Mouse (Mus musculus) heart, postnatal 0 days (tissue): ENCODE results near the gene Calml3. TPM values are rescaled to one million over a fixed set of nuclear protein-coding genes. Genes with fewer than 3 reads are reported as not detected.
A peak's percentile ranks its signal among the peaks of the same experiment; 100 is the strongest.

Experiments
- ATAC-seq: fragments of 200-750 bp; cut with Nextera tagmentation; 2 replicates; pipeline ENCODE4 v1.8.0; 2017; ENCODE audit warnings: low read depth, moderate number of reproducible peaks, moderate library complexity; ENCODE audit not compliant: insufficient read depth
- DNase-seq: peaks from one replicate; pipeline ENCODE4 v3.0.0-alpha.2; 2016; ENCODE audit warnings: low spot score
- H3K27ac ChIP-seq: fragments of 300-500 bp; sonication (generic); 2 replicates; pipeline ENCODE4 v1.5.1; 2014; ENCODE audit warnings: low read depth, mild to moderate bottlenecking
- H3K27me3 ChIP-seq: fragments of 300-500 bp; sonication (generic); 2 replicates; pipeline ENCODE4 v1.6.1; 2014; ENCODE audit warnings: low read length, mixed read lengths; ENCODE audit not compliant: control insufficient read depth, insufficient read depth
- H3K36me3 ChIP-seq: fragments of 300-500 bp; sonication (generic); replicated peaks from 2 replicates; pipeline ENCODE4 v1.6.1; 2014; ENCODE audit warnings: low read length, mixed read lengths; ENCODE audit not compliant: control insufficient read depth, insufficient read depth
- H3K4me1 ChIP-seq: fragments of 300-500 bp; sonication (generic); 2 replicates; pipeline ENCODE4 v1.6.1; 2014; ENCODE audit warnings: antibody characterized with exemption; ENCODE audit not compliant: control insufficient read depth, insufficient read depth
- H3K4me2 ChIP-seq: fragments of 300-500 bp; sonication (generic); 2 replicates; pipeline ENCODE4 v1.6.1; 2014; ENCODE audit warnings: low read depth, mild to moderate bottlenecking, low read length, moderate library complexity
- H3K4me3 ChIP-seq: fragments of 300-500 bp; sonication (generic); 2 replicates; pipeline ENCODE4 v1.5.1; 2014; ENCODE audit warnings: low read depth, low read length
- H3K9ac ChIP-seq: fragments of 300-500 bp; sonication (generic); replicated peaks from 2 replicates; pipeline ENCODE4 v1.6.1; 2014; ENCODE audit warnings: low read depth, low read length, mixed read lengths
- H3K9me3 ChIP-seq: fragments of 300-500 bp; sonication (generic); replicated peaks from 2 replicates; pipeline ENCODE4 v1.6.1; 2016; ENCODE audit warnings: low read length; ENCODE audit not compliant: control insufficient read depth
- CTCF ChIP-seq: IDR thresholded peaks from 2 replicates; pipeline ENCODE4 v1.5.1; 2016; ENCODE audit warnings: antibody characterized with exemption, control low read depth, low read depth
- EP300 ChIP-seq: IDR thresholded peaks from 2 replicates; pipeline ENCODE4 v1.6.1; 2016; ENCODE audit warnings: antibody characterized with exemption, low read depth
- WGBS: fragments of 180-500 bp; shearing (Covaris S2); extraction: QIAGEN DNeasy Blood & Tissue Kit; methylation state at CpG from one replicate; pipeline ENCODE4 v1.1.7; 2014; 5-methylcytosine and 5-hydroxymethylcytosine counted together
- polyA plus RNA-seq: library from polyadenylated mRNA; unstranded; fragments of >200 nt; fragmentation: Nextera tagmentation; extraction: Ambion mirVana; gene quantifications from 2 replicates; pipeline ENCODE4 v1.2.1, GENCODE M21; 2015
- total RNA-seq: library from RNA; depleted of rRNA; stranded (reverse); fragments of >200 nt; gene quantifications from 2 replicates; pipeline ENCODE4 v1.2.3, GENCODE M21; 2014; ENCODE audit warnings: low replicate concordance

The Calml3 gene
- total and polyA plus RNA-seq, 2 experiments from 2014 or later = not detected

DNA sequence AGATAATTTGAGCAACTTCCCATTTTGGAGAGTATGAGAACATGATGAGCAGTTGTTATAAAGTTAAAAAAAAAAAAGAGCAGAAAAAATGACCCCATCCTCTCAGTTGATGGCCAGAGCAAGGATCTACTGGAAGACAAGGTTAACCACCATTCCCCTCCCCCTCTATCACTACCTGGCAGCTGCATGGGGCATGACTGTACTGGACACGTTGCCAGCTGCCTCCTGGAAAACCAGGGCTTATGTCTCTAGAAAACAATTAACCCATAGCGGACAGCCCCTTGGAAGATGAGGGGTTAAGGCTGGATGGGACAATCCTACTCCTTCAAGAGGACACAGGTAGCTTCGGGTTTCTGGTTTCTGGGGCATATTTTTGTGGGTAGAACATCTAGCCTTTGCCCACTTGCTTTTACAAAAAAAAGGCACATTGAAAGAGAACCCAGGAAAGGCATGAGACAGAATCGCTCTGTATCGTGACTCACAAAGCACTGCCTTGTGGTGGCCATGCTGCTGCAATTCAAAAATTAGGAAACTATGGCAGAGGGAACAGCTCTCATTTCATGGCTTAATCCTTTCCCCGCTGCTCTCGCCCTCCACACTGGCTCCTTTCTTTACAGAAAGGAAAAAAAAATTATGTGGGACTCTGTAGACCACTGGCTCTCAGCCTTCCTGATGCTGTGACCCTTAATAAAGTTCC is 3.2 kb upstream of the Calml3 start:
- H3K27me3 ChIP-seq = no peaks in the 10 kb centered on the region
- no peaks in the 10 kb centered on the region for H3K36me3 ChIP-seq
- no peaks in the 10 kb centered on the region for H3K9me3 ChIP-seq
- DNase-seq (no peak), ATAC-seq (no peak)
- H3K27ac ChIP-seq = no peak overlapping the region
- no peak overlapping the region for H3K4me2 ChIP-seq
- 78% methylated on average over 7 of the region's 7 CpGs for WGBS
- TF ChIP-seq EP300 (no peak), CTCF (no peak)
- H3K4me1 ChIP-seq = peaks cover 4% of the 10 kb centered on the region; the same call in 1 of the 2 replicates
- no peak overlapping the region for H3K4me3 ChIP-seq
- no peak overlapping the region for H3K9ac ChIP-seq

DNA sequence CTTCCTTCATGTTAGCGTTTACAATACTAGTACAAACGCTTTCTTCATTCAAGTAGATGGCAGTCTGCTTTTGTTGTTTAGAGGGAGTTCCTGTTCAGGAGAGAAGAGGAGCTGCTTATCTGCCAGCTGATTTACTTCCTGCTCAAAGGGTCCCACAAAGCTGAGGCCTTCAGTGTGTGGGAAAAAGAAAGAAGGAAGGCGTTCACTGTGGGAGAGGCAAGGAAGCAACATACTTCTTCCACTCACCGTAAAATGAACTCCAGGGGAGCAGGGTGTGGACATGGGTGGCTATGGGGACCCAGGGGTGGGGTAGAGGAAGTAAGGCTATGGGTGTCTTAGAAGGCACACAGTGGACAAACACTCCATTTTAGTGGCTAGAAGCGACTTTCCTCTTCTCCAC is 1.5 kb upstream of the Calml3 start:
- Histone ChIP-seq H3K9me3 (no peaks in the 10 kb centered on the region), H3K4me1 (peaks cover 4% of the 10 kb centered on the region; the same call in 1 of the 2 replicates), H3K27ac (peak overlapping the region; percentile 38; the same call in 1 of the 2 replicates), H3K27me3 (no peaks in the 10 kb centered on the region), H3K4me2 (no peak overlapping the region), H3K36me3 (no peaks in the 10 kb centered on the region), H3K4me3 (no peak overlapping the region), H3K9ac (no peak overlapping the region)
- no peak for DNase-seq
- ATAC-seq = no peak
- WGBS = 59% methylated on average over 5 of the region's 5 CpGs
- TF ChIP-seq CTCF = no peak
- TF ChIP-seq EP300 = no peak

DNA sequence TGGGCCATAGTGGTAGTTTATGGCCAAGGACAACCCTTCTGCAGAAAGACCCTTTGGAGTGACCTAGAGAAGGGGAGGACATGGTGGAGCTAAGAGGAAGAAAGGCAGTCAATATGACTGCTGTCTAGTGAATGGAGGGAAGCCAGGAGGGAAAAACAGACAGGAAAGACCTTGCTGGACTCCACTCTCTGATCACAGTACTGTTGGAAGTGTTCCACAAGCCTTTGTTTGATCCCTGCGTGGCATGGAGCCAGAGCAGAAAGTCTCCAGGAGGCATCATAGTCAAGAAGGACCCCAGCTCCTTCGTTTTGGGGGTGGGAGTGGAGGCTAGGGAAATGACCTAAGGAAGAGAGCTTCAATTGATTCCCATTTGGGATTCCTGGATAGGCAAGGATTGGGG is 1.0 kb upstream of the Calml3 start:
- Histone ChIP-seq H3K9me3 (no peaks in the 10 kb centered on the region), H3K27ac (0 out of 2 replicates have a peak overlapping the region, but pooled peaks have one; percentile 38)

DNA sequence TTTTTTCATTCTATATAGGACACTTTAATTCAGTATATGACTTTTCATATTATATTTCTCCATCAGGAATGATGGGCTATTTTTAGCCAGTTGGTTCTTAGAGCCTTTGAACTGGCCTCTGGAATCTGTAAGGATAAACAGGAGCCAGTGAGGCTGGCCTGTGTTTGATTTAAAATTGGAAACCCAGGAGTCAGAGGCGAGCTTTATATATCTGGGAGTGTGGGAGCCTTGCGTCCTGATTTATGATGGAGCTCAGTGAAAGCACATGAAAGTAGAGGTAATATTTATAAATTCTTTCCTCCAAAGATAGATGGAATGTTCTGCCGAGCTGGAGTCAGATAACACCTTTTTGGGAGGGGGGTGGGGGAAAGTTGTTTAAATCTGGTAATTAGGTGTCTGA is 4.7 kb downstream of the Calml3 start:
- ATAC-seq = no peak
- 16% methylated on average over 3 of the region's 3 CpGs for WGBS
- Histone ChIP-seq H3K9me3 (no peaks in the 10 kb centered on the region), H3K4me2 (no peak overlapping the region), H3K27ac (no peak overlapping the region), H3K4me3 (no peak overlapping the region), H3K36me3 (no peaks in the 10 kb centered on the region), H3K9ac (no peak overlapping the region), H3K27me3 (no peaks in the 10 kb centered on the region), H3K4me1 (peaks cover 12% of the 10 kb centered on the region)
- TF ChIP-seq EP300 = no peak
- no peak for TF ChIP-seq CTCF
- no peak for DNase-seq

More for the DNA sequence above, 1.0 kb upstream of the Calml3 start:
- no peak overlapping the region for H3K4me2 ChIP-seq
- no peaks in the 10 kb centered on the region for H3K36me3 ChIP-seq
- H3K4me3 ChIP-seq = no peak overlapping the region
- no peak overlapping the region for H3K9ac ChIP-seq
- no peak for ATAC-seq
- no peak for DNase-seq
- no peaks in the 10 kb centered on the region for H3K27me3 ChIP-seq
- H3K4me1 ChIP-seq = peaks cover 4% of the 10 kb centered on the region
- WGBS = 49% methylated on average over 2 of the region's 2 CpGs
- no peak for TF ChIP-seq CTCF
- TF ChIP-seq EP300 = no peak

DNA sequence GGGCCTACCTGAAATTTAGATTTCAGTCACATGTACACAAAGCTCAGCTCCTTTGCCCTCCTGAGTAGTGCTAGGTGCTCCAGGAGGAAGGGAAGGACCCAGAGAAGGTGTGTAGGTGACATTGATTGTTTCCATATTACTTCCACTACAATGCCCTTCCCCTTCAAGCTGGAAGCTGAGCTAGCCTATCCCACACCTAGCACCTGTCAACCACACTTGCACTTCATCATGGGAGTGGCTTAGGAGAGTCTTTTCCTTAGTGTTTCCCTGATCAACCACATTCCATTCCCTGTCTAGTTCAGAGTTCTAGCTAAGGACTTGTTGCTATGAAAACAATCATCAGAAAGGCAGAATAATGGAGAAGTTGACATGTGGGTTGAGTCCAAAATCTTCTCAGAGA is 5.4 kb downstream of the Calml3 start:
- H3K36me3 ChIP-seq = no peaks in the 10 kb centered on the region
- DNase-seq (no peak), ATAC-seq (no peak)
- H3K9me3 ChIP-seq = no peaks in the 10 kb centered on the region
- H3K4me3 ChIP-seq = no peak overlapping the region
- H3K9ac ChIP-seq = no peak overlapping the region
- H3K27me3 ChIP-seq = no peaks in the 10 kb centered on the region
- peaks cover 12% of the 10 kb centered on the region for H3K4me1 ChIP-seq
- no peak overlapping the region for H3K4me2 ChIP-seq
- H3K27ac ChIP-seq = no peak overlapping the region
- TF ChIP-seq EP300 (no peak), CTCF (no peak)

DNA sequence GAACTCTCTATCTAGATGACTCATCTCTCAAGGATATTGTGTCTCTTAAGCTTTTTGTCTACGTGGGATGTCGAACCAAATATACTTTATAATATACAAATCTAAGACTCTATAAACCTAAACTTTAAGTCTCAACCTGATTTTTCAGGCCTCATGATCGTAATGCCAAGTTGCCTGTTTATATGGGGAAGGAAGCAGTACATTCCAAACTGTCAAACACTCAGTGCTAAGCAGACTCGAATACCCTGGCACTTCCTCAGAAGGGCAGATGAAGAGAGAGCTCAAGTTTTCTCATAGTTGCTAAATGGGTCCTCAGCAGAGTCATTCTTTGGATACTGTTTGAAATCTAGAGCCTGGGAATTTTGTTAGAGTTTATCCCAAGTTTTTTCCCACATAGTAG is 7.5 kb downstream of the Calml3 start:
- no peak overlapping the region for H3K27ac ChIP-seq
- no peaks in the 10 kb centered on the region for H3K9me3 ChIP-seq
- no peak overlapping the region for H3K4me2 ChIP-seq
- ATAC-seq (no peak), DNase-seq (no peak)
- no peak overlapping the region for H3K9ac ChIP-seq
- peaks cover 18% of the 10 kb centered on the region for H3K4me1 ChIP-seq
- no peak for TF ChIP-seq CTCF
- TF ChIP-seq EP300 = no peak
- H3K4me3 ChIP-seq = no peak overlapping the region
- no peaks in the 10 kb centered on the region for H3K36me3 ChIP-seq
- no peaks in the 10 kb centered on the region for H3K27me3 ChIP-seq
- whole genome bisulfite sequencing = 69% methylated on average over 4 of the region's 4 CpGs
